In genomic region chr8:105263244-105263912, GRCm38 (mm10) we compare ENCODE assay signal across 8 mouse cellular contexts. TPM values are rescaled to one million over a fixed set of nuclear protein-coding genes. Genes with fewer than 3 reads are reported as not detected.
A peak's percentile ranks its signal among the peaks of the same experiment; 100 is the strongest.
DNase-seq lines count a peak whose midpoint lies in the region; ATAC-seq and TF ChIP-seq lines count a peak whose summit lies in the region.

No protein-coding gene starts in this region.

- H3K36me3 ChIP-seq in lung, embryonic 14.5 days (ENCODE audit: insufficient read depth), result no peaks in the 10 kb centered on the region
- H3K36me3 ChIP-seq in embryonic facial prominence, embryonic 13.5 days, result no peaks in the 10 kb centered on the region
- H3K36me3 ChIP-seq in liver, embryonic 16.5 days (ENCODE audit: control insufficient read depth, insufficient read depth), result no peaks in the 10 kb centered on the region

- H3K4me1 ChIP-seq in lung, embryonic 14.5 days (ENCODE audit: insufficient read depth), result peaks cover 16% of the 10 kb centered on the region; the same call in 1 of the 2 replicates
- peaks cover 32% of the 10 kb centered on the region for H3K4me1 ChIP-seq in embryonic facial prominence, embryonic 13.5 days
- H3K4me1 ChIP-seq in liver, embryonic 16.5 days (ENCODE audit: control insufficient read depth, low read depth, low read length), result peaks cover 37% of the 10 kb centered on the region

- H3K9ac ChIP-seq in lung, embryonic 14.5 days, result no peak overlapping the region
- no peak overlapping the region for H3K9ac ChIP-seq in embryonic facial prominence, embryonic 13.5 days
- no peak overlapping the region; the same call in 1 of the 2 replicates for H3K9ac ChIP-seq in liver, embryonic 16.5 days (ENCODE audit: low read depth, low read length)

- peak; percentile 20 for DNase-seq in cerebellum, adult 9-10 months
- DNase-seq in cerebellum, adult 18-20 months, result no peak
- no peak for DNase-seq in lung, embryonic 14.5 days
- DNase-seq in lung, postnatal 25 days (ENCODE audit: low spot score), result no peak
- DNase-seq in layer of hippocampus, adult 9-10 months (ENCODE audit: low spot score), result no peak
- no peak for DNase-seq in retina, postnatal 1 day

- WGBS in lung, embryonic 14.5 days, result 42% methylated on average over 16 of the region's 16 CpGs
- 37% methylated on average over 15 of the region's 16 CpGs for WGBS in embryonic facial prominence, embryonic 13.5 days
- 41% methylated on average over 16 of the region's 16 CpGs for WGBS in liver, embryonic 16.5 days (ENCODE audit: insufficient replicate concordance)

- H3K4me2 ChIP-seq in lung, embryonic 14.5 days, result peak overlapping the region; percentile 73
- peak overlapping the region; percentile 86 for H3K4me2 ChIP-seq in embryonic facial prominence, embryonic 13.5 days
- H3K4me2 ChIP-seq in liver, embryonic 16.5 days (ENCODE audit: low read depth, low read length), result peak overlapping the region; percentile 88

- no peak for ATAC-seq in lung, embryonic 14.5 days (ENCODE audit: insufficient read depth)
- ATAC-seq in embryonic facial prominence, embryonic 13.5 days (ENCODE audit: insufficient number of reproducible peaks, insufficient read depth, low FRiP score, low TSS enrichment, low read depth), result no peak
- ATAC-seq in liver, embryonic 16.5 days (ENCODE audit: low read depth), result no peak

- peaks cover 51% of the 10 kb centered on the region for H3K27me3 ChIP-seq in lung, embryonic 14.5 days (ENCODE audit: insufficient read depth, low read length)
- H3K27me3 ChIP-seq in embryonic facial prominence, embryonic 13.5 days, result peaks cover 89% of the 10 kb centered on the region
- H3K27me3 ChIP-seq in liver, embryonic 16.5 days (ENCODE audit: control insufficient read depth, insufficient read depth, low read depth, low read length), result peaks cover 47% of the 10 kb centered on the region

- H3K9me3 ChIP-seq in lung, embryonic 14.5 days (ENCODE audit: low read depth, low read length), result no peaks in the 10 kb centered on the region
- H3K9me3 ChIP-seq in embryonic facial prominence, embryonic 13.5 days, result no peaks in the 10 kb centered on the region
- H3K9me3 ChIP-seq in liver, embryonic 16.5 days (replicated peaks; ENCODE audit: control insufficient read depth, low read length), result no peaks in the 10 kb centered on the region

- no peak for TF ChIP-seq CTCF in lung, embryonic 14.5 days (IDR thresholded peaks at IDR 0.05; ENCODE audit: low read depth)

- H3K27ac ChIP-seq in lung, embryonic 14.5 days (ENCODE audit: low read depth), result no peak overlapping the region
- no peak overlapping the region for H3K27ac ChIP-seq in embryonic facial prominence, embryonic 13.5 days
- no peak overlapping the region for H3K27ac ChIP-seq in liver, embryonic 16.5 days (ENCODE audit: low read length)

- H3K4me3 ChIP-seq in lung, embryonic 14.5 days (ENCODE audit: low read depth, low read length), result no peak overlapping the region; the same call in 1 of the 2 replicates
- peak overlapping the region; percentile 69 for H3K4me3 ChIP-seq in embryonic facial prominence, embryonic 13.5 days
- H3K4me3 ChIP-seq in liver, embryonic 16.5 days (ENCODE audit: low read depth, low read length), result peak overlapping the region; percentile 79

RNA-seq across cellular contexts. Expression of gene Tradd, which starts 1.0 kb away (rescaled TPM):
- polyA plus RNA-seq in lung, embryonic 14.5 days (2014; fragmentation: Nextera tagmentation; extraction: Ambion mirVana), result 24.3 and 26.1 TPM in 2 replicates
- polyA plus RNA-seq in embryonic facial prominence, embryonic 13.5 days (2015; fragmentation: Nextera tagmentation; extraction: Ambion mirVana), result 22.8 and 24.7 TPM in 2 replicates
- 12.5 and 14.0 TPM in 2 replicates for polyA plus RNA-seq in liver, embryonic 16.5 days (2015; fragmentation: Nextera tagmentation; extraction: Ambion mirVana)

RNA-seq across cellular contexts. Expression of gene Fbxl8, which starts 1.1 kb away (rescaled TPM):
- polyA plus RNA-seq in lung, embryonic 14.5 days (2014; fragmentation: Nextera tagmentation; extraction: Ambion mirVana), result 3.8 and 4.6 TPM in 2 replicates
- polyA plus RNA-seq in embryonic facial prominence, embryonic 13.5 days (2015; fragmentation: Nextera tagmentation; extraction: Ambion mirVana), result 2.1 TPM in 2 replicates
- 1.4 TPM in 2 replicates for polyA plus RNA-seq in liver, embryonic 16.5 days (2015; fragmentation: Nextera tagmentation; extraction: Ambion mirVana)

RNA-seq across cellular contexts. Expression of gene Hsf4, which starts 6.2 kb away (rescaled TPM):
- 0.33 and 0.34 TPM in 2 replicates for polyA plus RNA-seq in lung, embryonic 14.5 days (2014; fragmentation: Nextera tagmentation; extraction: Ambion mirVana)
- 0.13 and 0.22 TPM in 2 replicates for polyA plus RNA-seq in embryonic facial prominence, embryonic 13.5 days (2015; fragmentation: Nextera tagmentation; extraction: Ambion mirVana)
- polyA plus RNA-seq in liver, embryonic 16.5 days (2015; fragmentation: Nextera tagmentation; extraction: Ambion mirVana), result 0.08 and 0.09 TPM in 2 replicates

RNA-seq across cellular contexts. Expression of gene B3gnt9, which starts 8.4 kb away (rescaled TPM):
- 17.4 and 21.2 TPM in 2 replicates for polyA plus RNA-seq in lung, embryonic 14.5 days (2014; fragmentation: Nextera tagmentation; extraction: Ambion mirVana)
- polyA plus RNA-seq in embryonic facial prominence, embryonic 13.5 days (2015; fragmentation: Nextera tagmentation; extraction: Ambion mirVana), result 25.9 and 29.7 TPM in 2 replicates
- 2.1 and 2.5 TPM in 2 replicates for polyA plus RNA-seq in liver, embryonic 16.5 days (2015; fragmentation: Nextera tagmentation; extraction: Ambion mirVana)

RNA-seq across cellular contexts. Expression of gene Nol3, which starts 12.6 kb away (rescaled TPM):
- 0.61 and 1.1 TPM in 2 replicates for polyA plus RNA-seq in lung, embryonic 14.5 days (2014; fragmentation: Nextera tagmentation; extraction: Ambion mirVana)
- polyA plus RNA-seq in embryonic facial prominence, embryonic 13.5 days (2015; fragmentation: Nextera tagmentation; extraction: Ambion mirVana), result 1.8 and 2.8 TPM in 2 replicates
- polyA plus RNA-seq in liver, embryonic 16.5 days (2015; fragmentation: Nextera tagmentation; extraction: Ambion mirVana), result 0.12 and 0.19 TPM in 2 replicates
